Mouse (Mus musculus): Measurements from ENCODE around the gene Ciao2a. TPM values are rescaled to one million over a fixed set of nuclear protein-coding genes. Genes with fewer than 3 reads are reported as not detected.
A peak's percentile ranks its signal among the peaks of the same experiment; 100 is the strongest.

Gene Ciao2a
- 31.7 and 55.9 TPM in 2 replicates for total RNA-seq (2012; rRNA removed)

DNA sequence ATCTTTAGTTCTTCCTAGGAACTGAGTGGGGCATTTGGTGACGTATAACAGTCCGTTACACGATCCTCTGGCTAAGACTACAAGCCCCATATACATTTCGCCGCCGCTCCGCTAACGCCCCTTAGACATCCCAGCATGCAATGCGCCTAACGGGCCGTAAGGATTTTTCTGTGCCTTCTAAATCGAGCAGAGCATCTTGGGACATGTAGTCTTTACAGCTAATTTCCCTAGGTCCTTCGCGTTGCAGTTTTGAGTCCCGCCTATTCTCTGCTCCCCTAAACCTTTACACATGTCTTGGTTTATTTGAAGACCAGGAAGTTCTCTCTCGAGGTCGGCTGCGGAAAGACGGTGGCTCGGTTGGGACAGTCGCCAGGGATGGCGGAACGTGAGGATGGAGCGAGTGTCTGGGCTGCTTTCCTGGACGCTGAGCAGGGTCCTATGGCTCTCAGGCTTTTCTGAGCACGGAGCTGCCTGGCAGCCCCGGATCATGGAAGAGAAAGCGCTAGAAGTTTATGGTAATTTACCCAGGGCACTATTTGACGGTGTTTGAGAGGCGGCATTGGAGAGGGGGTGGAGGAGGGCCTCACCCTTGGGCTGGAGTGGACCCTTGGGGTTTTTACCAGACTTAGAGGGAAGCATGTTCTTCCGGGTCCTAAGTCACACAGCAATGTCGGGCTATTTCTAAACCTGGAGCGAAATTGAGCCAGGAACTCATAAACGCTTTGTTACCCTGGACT lies at the start of gene Ciao2a, which contains the start of gene Snx1:
Gene Ciao2a (plus strand): TSS at position 156 of the 737 bp plus-strand sequence.
Gene Snx1 (minus strand): TSS at position 132 of the 737 bp plus-strand sequence.
- in situ Hi-C loops (cut with MboI; ENCODE audit: low sequenced_read_pairs in 2 of 2, unreplicated experiment in 2 of 2): no loop called here
- peak within 1 kb of the TSS; percentile 79 for H3K9ac ChIP-seq (ENCODE audit: insufficient read depth, low read depth, low read length, poor library complexity, severe bottlenecking)
- no peaks in the 10 kb centered on the region for H3K9me3 ChIP-seq (ENCODE audit: control insufficient read depth, insufficient read depth, low read depth, low read length)
- peak within 1 kb of the TSS; percentile 72 to 76 for H3K4me3 ChIP-seq (ENCODE audit: insufficient read depth in 1 of 2, low read depth in 1 of 2, low read length in 2 of 2, poor library complexity in 1 of 2, severe bottlenecking in 1 of 2)
- TF ChIP-seq MAFK (IDR thresholded peaks at IDR 0.05; ENCODE audit: insufficient read depth, low read depth, low read length): no peak
- peak; percentile 98 for TF ChIP-seq HCFC1 (IDR thresholded peaks at IDR 0.05; ENCODE audit: borderline replicate concordance, insufficient read depth, low read length)
- H3K36me3 ChIP-seq (ENCODE audit: control insufficient read depth, insufficient read depth, low read length, poor library complexity, severe bottlenecking): no peaks in the 10 kb centered on the region; the same call in 1 of the 2 replicates
- H3K27ac ChIP-seq (ENCODE audit: insufficient read depth, low read depth, low read length, poor library complexity, severe bottlenecking): no peak within 1 kb of the TSS; the same call in 1 of the 2 replicates
- peaks cover 0 to 3% of the 10 kb centered on the region in 2 experiments; a peak in 1 of 4 replicates for H3K4me1 ChIP-seq (ENCODE audit: control insufficient read depth in 2 of 2, insufficient read depth in 2 of 2, low read length in 2 of 2, poor library complexity in 1 of 2)
- peak; percentile 93 for DNase-seq (ENCODE audit: low read depth, low spot score)

- in situ Hi-C loops (cut with MboI; ENCODE audit: low sequenced_read_pairs in 2 of 2, unreplicated experiment in 2 of 2): no loop called here
- no peak overlapping the region for H3K27ac ChIP-seq (ENCODE audit: insufficient read depth, low read depth, low read length, poor library complexity, severe bottlenecking)
- H3K9ac ChIP-seq (ENCODE audit: insufficient read depth, low read depth, low read length, poor library complexity, severe bottlenecking): 0 out of 2 replicates have a peak overlapping the region, but pooled peaks have one; percentile 32
- no peak overlapping the region for H3K4me3 ChIP-seq (ENCODE audit: insufficient read depth in 1 of 2, low read depth in 1 of 2, low read length in 2 of 2, poor library complexity in 1 of 2, severe bottlenecking in 1 of 2)
- no peak for DNase-seq (ENCODE audit: low read depth, low spot score)
- peaks cover 2 to 3% of the 10 kb centered on the region in 2 experiments; a peak in 1 of 4 replicates for H3K4me1 ChIP-seq (ENCODE audit: control insufficient read depth in 2 of 2, insufficient read depth in 2 of 2, low read length in 2 of 2, poor library complexity in 1 of 2)
- H3K36me3 ChIP-seq (ENCODE audit: control insufficient read depth, insufficient read depth, low read length, poor library complexity, severe bottlenecking): no peaks in the 10 kb centered on the region
- H3K9me3 ChIP-seq (ENCODE audit: control insufficient read depth, insufficient read depth, low read depth, low read length): no peaks in the 10 kb centered on the region
- TF ChIP-seq ZC3H11A (IDR thresholded peaks at IDR 0.05; ENCODE audit: borderline replicate concordance, low read depth, low read length) (no peak), MAFK (IDR thresholded peaks at IDR 0.05; ENCODE audit: insufficient read depth, low read depth, low read length) (no peak), ZNF384 (IDR thresholded peaks at IDR 0.05; ENCODE audit: low read depth, low read length) (no peak), HCFC1 (IDR thresholded peaks at IDR 0.05; ENCODE audit: borderline replicate concordance, insufficient read depth, low read length) (no peak), CHD2 (IDR thresholded peaks at IDR 0.05; ENCODE audit: low read depth, low read length) (no peak)
Observed at GRCm38 (mm10) chr9:66078072-66078471, 48.3 kb upstream of the Ciao2a start.

DNA sequence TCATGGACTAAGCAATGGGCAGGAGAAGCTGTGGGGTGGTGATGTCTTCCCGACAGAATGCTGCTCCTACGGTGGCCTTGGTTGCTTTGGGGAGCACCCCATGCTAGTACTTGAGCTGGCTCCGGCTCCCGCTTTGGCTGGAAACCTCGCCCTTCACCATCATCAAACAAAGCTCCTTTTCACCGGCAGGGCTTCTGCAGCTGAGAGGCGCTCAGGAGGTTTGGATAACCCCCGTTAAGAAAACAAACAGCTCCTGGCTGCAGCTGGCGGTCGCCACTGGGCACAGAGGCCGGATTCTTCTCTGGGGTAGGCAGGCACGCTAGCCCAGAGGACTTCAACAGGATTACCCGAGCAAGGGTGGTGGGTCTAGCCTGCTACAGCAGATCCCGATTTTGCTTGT lies 47.9 kb upstream of the Ciao2a start:
- no peak for DNase-seq (ENCODE audit: low read depth, low spot score)
- Histone ChIP-seq H3K4me1 (ENCODE audit: control insufficient read depth in 2 of 2, insufficient read depth in 2 of 2, low read length in 2 of 2, poor library complexity in 1 of 2) (peaks cover 2 to 3% of the 10 kb centered on the region in 2 experiments; a peak in 1 of 4 replicates), H3K9me3 (ENCODE audit: control insufficient read depth, insufficient read depth, low read depth, low read length) (no peaks in the 10 kb centered on the region), H3K4me3 (ENCODE audit: insufficient read depth in 1 of 2, low read depth in 1 of 2, low read length in 2 of 2, poor library complexity in 1 of 2, severe bottlenecking in 1 of 2) (no peak overlapping the region), H3K9ac (ENCODE audit: insufficient read depth, low read depth, low read length, poor library complexity, severe bottlenecking) (0 out of 2 replicates have a peak overlapping the region, but pooled peaks have one; percentile 32), H3K36me3 (ENCODE audit: control insufficient read depth, insufficient read depth, low read length, poor library complexity, severe bottlenecking) (no peaks in the 10 kb centered on the region), H3K27ac (ENCODE audit: insufficient read depth, low read depth, low read length, poor library complexity, severe bottlenecking) (no peak overlapping the region)
- in situ Hi-C loops (cut with MboI; ENCODE audit: low sequenced_read_pairs in 2 of 2, unreplicated experiment in 2 of 2): no loop called here
- TF ChIP-seq HCFC1 (IDR thresholded peaks at IDR 0.05; ENCODE audit: borderline replicate concordance, insufficient read depth, low read length): no peak
- TF ChIP-seq ZNF384 (IDR thresholded peaks at IDR 0.05; ENCODE audit: low read depth, low read length): no peak
- TF ChIP-seq CHD2 (IDR thresholded peaks at IDR 0.05; ENCODE audit: low read depth, low read length): no peak
- TF ChIP-seq MAFK (IDR thresholded peaks at IDR 0.05; ENCODE audit: insufficient read depth, low read depth, low read length): no peak
- no peak for TF ChIP-seq ZC3H11A (IDR thresholded peaks at IDR 0.05; ENCODE audit: borderline replicate concordance, low read depth, low read length)

- TF ChIP-seq HCFC1 (IDR thresholded peaks at IDR 0.05; ENCODE audit: borderline replicate concordance, insufficient read depth, low read length) (no peak), ZNF384 (IDR thresholded peaks at IDR 0.05; ENCODE audit: low read depth, low read length) (no peak), ZC3H11A (IDR thresholded peaks at IDR 0.05; ENCODE audit: borderline replicate concordance, low read depth, low read length) (no peak), MAFK (IDR thresholded peaks at IDR 0.05; ENCODE audit: insufficient read depth, low read depth, low read length) (no peak), CHD2 (IDR thresholded peaks at IDR 0.05; ENCODE audit: low read depth, low read length) (no peak)
- no peak overlapping the region for H3K9ac ChIP-seq (ENCODE audit: insufficient read depth, low read depth, low read length, poor library complexity, severe bottlenecking)
- H3K27ac ChIP-seq (ENCODE audit: insufficient read depth, low read depth, low read length, poor library complexity, severe bottlenecking): no peak overlapping the region
- DNase-seq (ENCODE audit: low read depth, low spot score): no peak
- H3K36me3 ChIP-seq (ENCODE audit: control insufficient read depth, insufficient read depth, low read length, poor library complexity, severe bottlenecking): no peaks in the 10 kb centered on the region
- H3K4me1 ChIP-seq (ENCODE audit: control insufficient read depth in 2 of 2, insufficient read depth in 2 of 2, low read length in 2 of 2, poor library complexity in 1 of 2): peaks cover 3% of the 10 kb centered on the region in 2 experiments; a peak in 2 of 4 replicates
- H3K9me3 ChIP-seq (ENCODE audit: control insufficient read depth, insufficient read depth, low read depth, low read length): no peaks in the 10 kb centered on the region
- in situ Hi-C loops (cut with MboI; ENCODE audit: low sequenced_read_pairs in 2 of 2, unreplicated experiment in 2 of 2): no loop called here
- no peak overlapping the region for H3K4me3 ChIP-seq (ENCODE audit: insufficient read depth in 1 of 2, low read depth in 1 of 2, low read length in 2 of 2, poor library complexity in 1 of 2, severe bottlenecking in 1 of 2)
Observed at GRCm38 (mm10) chr9:66080804-66081459, 45.5 kb upstream of the Ciao2a start.

Measured in ES-E14 (cell line).